Mouse (Mus musculus) natural killer cell, adult 2 months (primary cell): Measurements from ENCODE around the gene Gm35549.
"Not testable (repeated sequence)": the region's sequence is repeated elsewhere in the genome, so short reads cannot be mapped to it uniquely, and the experiment has no call there.

ENCODE experiments used
- DNase-seq, 2 experiments: peaks; one replicate each; pipeline ENCODE4 v3.0.0; 2022; ENCODE audit warnings: low spot score in 2 of 2

Gm35549 gene

DNA sequence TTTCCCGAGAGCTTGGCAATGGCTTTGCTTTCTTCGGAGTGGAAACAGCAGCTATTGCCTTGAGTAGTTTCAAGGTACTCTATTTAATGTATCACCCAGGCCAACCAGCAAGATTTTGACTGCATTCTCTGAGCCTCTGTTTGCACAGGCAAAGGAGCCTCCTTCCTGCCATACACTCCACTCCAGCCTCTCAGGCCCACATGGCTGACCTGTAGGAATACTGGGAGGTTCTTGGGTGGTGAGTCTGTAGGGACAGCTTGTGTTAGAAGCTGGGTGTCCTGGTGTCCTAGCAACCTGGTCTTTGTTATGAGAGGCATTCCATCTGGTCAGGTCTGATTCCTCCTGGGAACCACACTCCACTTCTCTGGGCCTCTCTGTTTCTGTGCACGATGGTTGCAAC lies at the start of gene Gm35549:
Gene Gm35549, minus strand, starts transcription at position 276 of the 400 bp plus-strand sequence.
- DNase-seq, result no peak

DNA sequence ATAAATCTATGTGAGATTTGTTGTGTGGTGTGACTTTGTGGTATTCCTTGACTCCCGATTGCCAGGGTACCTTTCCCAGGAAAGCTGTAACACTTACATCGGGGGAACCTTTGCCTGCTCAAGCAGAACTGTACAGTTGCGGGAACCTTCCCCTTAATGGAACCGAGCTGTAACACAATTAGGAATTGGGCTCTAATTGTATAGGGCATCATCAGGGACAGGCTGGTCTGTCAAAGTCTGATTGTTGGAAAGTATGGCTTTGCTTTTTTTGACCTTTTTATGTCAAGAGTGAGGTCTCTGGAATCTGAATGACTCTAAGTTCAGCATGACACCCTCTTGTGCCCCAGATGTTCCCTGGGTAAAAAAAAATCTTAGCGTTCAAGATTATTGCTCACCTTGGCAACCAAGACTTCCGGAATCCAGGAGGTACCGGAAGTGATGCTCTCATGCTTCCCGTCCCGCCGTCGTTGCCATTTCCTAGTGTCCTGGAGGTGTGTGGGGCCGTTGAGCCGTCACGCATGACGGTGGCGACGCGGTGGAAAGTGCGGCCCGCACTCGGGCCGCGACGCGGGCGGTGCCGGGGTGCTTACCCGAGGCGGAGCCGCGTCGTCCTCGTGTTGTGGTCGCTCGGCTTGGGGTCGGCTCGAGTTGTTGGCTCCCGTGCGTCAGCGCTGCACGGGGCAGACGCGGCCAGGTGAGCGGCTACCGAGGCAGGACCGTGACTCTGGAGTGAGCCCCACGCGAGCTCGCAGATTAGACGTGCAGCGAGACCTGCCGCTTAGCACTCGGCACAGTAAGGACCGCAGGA lies 42.7 kb upstream of the Gm35549 start:
- DNase-seq, result peak; percentile 57 to 64

DNA sequence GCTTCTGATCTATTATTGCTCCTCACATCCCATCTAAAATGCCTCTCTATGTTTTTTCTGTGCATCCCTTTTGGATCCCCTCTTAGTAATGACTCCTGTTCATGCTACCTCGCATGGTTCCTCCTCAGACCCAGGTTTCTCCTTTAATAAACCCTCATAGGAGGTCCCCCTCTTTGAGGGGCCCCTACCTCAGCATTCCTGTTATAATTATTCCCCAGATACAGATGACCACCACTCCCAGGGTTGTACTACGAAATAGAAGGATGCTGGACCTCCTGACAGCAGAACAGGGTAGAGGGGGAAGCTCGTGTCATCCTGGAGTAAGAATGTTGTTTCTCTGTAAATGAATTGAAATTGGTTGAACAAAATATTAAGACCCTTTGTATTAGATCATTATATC lies 41.5 kb upstream of the Gm35549 start, which contains the start of gene Zkscan7:
Gene Zkscan7, plus strand, starts transcription at position 301 of the 400 bp plus-strand sequence.
- DNase-seq, result no peak

DNA sequence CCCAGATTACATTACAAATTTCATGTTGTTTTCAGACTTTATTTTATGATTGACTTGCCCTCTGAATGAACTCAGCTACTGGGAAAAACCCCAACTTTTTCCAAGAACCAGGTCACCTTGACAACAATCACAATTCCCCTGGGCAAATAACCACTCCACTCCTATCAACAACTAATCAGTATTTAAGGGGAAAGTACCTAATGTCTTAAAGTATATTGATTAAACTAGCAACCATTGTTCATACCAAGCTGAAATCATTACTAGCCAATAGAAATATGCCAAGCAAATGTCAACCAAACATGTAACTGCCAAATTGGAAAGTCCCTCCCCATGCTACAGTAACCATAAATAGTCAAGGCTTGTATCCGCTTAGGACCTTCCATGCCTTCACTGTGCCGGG lies 31.3 kb upstream of the Gm35549 start:
- no peak for DNase-seq

DNA sequence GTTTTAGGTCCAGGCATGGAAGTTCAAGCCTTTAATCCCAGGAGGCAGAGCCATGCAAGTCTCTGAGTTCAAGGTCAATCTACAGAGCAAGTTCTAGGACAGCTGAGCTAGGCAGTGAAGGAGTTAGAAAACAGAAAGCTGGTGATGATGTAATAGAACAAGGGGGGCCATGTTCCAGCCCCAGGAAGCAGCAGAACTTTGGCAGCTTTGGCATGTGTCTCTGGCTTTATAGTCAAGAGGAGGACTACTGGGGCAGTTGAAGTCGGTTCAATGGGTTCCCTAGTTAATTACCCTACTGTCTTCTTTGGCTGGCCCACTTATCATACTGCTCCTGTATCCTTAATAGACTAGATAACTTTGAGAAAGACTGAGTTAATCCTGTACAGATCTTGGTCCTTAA lies 30.8 kb upstream of the Gm35549 start:
- DNase-seq, result no peak

DNA sequence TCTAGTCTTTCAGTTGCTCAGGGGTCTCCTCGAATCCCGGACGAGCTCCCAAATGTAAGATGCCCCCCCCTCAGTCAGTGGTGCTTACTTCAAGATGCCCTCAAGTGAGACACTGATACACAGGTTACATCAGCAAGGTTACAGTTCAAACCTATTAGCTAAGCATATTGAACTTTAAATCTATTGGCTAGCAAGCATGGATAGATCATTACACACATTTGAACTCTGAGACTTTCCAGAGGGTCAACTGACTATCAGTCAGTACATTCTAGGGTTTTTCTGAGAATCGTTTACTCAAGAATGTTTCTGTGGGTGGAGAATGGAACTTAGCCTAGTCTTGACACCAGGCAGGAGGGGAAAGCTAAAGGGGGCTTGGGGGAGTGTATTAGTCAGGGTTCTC lies 28.8 kb upstream of the Gm35549 start:
- DNase-seq, result no peak

DNA sequence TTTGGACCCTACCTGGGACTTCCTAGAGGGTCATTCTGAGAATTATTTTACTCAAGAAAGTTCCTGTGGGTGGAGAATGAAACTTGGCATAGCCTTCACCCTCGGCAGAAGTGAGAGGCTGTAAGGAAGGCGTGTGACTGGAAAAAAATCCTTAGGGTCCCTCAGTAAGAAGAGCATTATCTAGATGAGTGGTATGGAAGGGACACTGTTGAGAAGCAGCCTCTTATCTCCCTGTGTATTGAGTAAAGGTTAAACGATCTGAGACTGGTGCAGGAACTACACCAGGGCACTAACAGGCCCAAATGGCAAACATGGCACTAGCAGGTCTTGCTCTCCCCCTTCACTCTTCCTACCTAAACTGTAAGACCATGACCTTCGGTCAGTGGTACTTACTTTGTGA lies 22.4 kb upstream of the Gm35549 start:
- DNase-seq, result no peak

DNA sequence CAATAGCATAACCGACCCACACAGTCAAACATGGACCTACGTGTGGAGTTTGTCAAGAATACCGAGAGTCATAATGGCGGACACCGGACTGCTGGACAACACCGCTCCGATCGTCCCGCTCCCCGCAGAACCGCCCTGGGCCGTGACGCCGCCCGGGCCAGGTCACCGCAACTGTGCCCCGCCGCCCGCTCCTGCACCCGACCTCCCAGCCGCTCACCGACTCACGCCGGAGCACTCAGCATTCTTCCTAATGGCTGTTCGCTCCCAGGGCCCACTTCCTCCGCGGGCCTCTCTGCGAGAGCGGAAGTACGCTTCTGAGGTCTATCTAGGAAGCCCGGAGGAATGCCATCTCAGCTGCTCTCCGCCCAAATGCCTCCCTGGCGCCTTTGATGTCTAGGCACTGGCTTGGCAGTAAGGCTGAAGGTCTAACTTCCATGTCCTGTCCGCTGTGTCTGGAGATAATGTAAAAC lies 21.9 kb upstream of the Gm35549 start, which contains the start of gene Zfp445:
Gene Zfp445, minus strand, starts transcription at position 310 of the 470 bp plus-strand sequence.
- DNase-seq, result peak; percentile 80 to 83

DNA sequence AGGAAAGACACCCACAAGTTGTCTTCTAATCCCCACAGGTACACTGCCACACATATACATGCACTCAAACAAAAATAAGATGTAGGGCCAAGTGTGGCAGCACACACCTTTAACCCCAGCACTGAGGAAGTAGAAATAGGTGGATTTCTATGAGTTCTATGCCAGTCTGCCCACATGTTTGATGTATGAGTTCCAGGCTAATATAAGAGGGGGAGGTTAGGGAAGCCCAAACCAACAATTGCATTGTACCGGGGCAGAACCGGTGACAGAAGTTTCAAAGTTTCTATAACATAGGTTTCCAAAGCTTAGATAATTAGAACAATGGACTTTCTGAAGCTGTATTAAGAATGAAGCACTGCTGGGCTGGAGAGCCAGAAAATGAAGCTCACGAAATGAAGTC lies 21.0 kb upstream of the Gm35549 start:
- no peak for DNase-seq

DNA sequence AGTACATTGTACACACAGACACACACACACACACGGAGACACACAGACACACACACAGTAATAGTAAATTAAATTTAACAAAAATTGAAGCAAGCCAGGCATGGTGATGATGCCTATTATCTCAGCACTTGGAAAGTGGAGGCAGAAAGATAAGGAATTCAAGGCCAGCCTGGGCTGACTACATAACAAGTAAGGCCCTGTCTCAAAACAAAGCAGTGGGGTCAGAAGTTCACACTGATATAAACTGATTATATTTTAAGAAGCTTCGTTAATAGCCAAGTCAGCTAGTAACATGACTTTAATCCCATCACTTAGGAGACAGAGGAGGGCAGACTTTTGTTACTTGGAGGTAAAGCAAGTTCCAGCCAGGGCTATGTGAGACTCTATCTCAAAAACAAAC lies 19.9 kb upstream of the Gm35549 start:
- DNase-seq, result no peak

DNA sequence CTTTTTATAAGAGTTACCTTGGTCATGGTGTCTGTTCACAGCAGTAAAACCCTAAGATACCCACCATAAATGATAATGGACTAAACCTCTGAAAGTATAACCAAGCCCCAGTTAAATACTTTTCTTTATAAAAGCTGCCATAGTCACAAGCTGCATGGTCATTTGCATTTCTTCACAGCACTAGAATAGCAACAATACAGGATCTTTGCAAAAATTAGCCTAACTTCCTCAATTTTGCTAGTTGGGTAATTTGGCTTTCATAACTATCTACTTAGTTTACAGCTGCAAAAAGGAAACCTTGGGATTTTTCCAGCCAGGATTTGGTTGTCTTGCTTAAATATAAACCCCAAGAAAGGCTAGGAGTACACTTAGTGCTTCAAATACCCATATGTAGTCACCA lies 16.9 kb upstream of the Gm35549 start:
- DNase-seq, result no peak

DNA sequence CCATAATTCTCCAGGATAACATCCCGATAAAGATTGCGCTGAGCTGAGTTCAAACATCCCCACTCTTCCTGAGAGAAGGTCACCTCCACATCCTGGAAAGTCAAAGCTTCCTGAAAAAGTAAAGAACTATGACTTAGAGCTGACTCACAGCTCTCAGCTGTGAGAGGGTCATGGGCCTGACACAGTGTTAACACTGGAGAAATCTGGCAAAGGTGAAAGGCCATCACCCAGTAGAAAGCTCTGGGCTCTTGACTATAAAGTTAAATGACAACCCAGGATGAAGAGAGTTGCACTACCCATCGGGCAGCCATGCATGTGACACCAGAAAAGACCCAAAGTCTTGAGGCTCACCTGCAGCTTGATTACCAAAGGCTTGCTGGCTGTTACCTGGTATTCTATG lies 12.9 kb upstream of the Gm35549 start:
- no peak for DNase-seq

DNA sequence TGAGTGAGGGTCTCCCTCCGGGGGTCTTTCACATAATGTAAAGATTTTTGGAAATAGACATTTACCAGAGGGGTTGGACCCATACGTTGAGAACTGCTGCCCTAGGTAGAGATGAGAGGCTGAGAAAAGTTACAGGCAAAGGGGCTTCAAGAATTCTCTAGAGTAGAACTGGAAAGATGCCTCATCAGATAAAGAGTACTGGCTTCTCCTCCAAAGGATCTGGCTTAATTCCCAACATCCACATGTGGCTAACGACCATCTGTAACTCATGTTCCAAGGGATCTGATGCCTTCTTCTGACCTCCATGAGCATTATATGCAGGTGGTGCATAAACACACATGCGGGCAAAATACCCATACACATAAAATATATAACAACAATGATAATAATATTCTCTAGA lies 11.8 kb upstream of the Gm35549 start:
- no peak for DNase-seq

DNA sequence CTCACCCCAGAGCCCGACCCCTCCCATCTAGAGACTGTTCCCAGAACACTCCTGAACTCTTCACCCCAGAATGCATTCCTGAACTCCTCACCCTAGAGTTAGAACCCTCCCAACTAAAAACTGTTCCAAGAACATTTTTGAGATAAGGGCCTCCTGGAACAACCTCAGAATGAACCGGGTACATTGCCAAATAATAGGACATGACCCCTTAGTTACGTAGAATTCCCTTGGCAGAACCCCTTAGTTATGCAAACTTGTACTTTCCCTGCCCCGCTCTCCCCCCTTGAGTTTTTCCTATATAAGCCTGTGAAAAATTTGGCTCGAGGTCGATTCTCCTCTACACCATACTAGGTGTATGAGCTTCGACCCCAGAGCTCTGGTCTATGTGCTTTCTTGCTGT lies 11.3 kb upstream of the Gm35549 start:
- not testable (repeated sequence) for DNase-seq

DNA sequence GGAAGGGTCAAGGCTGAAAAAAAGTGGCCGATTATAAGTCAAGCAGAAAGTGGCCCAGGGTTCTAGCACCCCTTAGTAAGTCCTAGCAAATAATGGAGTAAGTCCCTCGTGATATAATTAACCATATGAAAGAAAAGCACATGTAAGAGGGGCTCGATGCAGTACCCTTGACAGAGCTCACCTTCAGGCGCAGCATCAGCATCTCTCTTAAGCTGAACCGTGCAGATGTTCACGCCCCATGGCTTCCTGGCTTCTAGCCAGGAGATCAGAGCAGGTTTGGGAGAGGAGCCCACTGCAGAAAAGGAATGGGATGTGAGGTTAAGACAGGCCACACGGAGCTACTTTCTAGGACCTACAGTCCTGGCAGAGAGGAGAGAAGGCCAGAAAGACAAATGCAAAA lies 10.7 kb upstream of the Gm35549 start:
- no peak for DNase-seq

DNA sequence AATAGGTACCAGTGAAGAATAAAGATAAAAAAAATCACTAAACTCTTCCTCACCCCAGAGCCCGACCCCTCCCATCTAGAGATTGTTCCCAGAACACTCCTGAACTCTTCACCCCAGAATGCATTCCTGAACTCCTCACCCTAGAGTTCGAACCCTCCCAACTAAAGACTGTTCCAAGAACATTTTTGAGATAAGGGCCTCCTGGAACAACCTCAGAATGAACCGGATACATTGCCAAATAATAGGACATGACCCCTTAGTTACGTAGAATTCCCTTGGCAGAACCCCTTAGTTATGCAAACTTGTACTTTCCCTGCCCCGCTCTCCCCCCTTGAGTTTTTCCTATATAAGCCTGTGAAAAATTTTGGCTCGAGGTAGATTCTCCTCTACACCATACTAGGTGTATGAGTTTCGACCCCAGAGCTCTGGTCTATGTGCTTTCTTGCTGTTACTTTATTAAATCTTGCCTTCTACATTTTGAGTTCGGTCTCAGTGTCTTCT lies 4.0 kb upstream of the Gm35549 start:
- not testable (repeated sequence) for DNase-seq

DNA sequence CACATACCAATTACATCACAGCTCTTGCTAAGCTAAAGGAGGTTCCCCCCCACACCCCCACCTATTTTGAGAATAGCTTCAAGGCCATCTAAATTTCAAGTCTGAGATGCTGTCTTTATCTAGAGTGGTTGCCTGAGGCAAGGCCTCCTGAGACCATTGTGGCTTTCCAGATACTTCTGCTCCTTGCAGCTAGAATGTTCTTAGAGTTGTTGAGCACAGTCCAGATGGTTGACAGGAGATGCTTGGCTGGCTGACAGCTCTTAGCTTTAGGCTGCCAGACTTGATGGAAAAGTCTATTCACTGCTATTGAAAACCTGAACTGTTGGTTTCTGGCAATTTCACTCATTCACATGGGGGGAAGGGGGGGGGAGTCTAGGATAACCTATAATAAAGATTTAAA lies 2.3 kb upstream of the Gm35549 start:
- DNase-seq, result no peak

DNA sequence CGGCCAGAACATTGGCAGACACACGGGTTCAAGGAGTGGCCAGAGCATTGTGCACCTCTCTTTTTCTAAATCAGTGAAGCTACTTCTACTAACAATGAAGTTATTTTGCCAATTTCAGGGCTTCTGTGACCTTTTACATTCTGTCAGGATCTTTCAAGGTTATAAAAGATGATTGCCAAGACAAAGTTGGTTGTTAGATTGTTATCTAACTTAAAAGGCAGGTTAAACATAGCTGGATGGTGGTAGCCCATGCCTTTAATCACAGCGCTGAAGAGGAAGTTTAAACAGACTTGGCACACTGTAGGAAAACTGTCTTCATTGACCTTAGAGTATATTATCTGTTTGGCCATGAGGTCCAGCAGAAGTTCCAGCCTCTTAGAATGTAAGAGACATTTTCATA lies 1.8 kb upstream of the Gm35549 start:
- no peak for DNase-seq

DNA sequence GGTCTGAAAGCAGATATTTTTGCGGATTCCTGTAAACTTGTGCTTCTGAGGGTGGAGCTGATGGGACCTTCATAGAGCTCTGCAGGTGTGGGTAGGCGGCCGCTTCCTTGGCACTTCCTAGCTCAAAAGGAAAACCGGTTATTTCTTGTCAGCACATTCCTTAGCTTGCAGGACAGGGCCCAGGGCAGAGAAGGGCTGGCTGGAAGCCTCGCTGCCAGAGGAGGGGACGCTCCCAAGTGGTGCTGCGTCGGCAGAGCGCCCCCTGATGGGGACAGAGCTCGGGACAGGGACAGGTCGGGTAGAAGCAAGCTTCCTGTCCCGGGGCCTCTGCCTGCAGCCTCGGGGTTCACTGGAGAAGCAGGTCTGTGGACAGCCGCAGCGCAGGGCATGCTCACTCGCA lies 6.2 kb downstream of the Gm35549 start:
- no peak for DNase-seq

DNA sequence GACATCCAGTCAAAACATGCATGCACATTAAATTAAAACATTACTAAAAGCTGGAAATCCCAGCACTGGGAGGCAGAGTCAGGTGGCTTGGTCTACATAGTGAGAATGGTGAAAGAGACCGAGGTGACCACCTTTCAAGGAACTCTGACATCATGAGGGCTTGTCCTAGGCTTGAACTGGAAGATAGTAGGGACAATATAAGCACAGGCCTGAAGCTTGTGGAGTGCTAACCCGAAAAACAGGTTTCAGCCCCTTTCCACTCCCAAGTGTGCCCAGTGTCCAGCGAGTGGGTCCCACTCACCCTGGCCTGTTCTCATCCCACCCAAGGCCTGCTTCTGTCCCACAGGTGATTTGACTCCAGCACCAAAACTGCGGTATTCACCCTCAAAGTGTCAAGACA lies 6.6 kb downstream of the Gm35549 start:
- DNase-seq, result no peak

DNA sequence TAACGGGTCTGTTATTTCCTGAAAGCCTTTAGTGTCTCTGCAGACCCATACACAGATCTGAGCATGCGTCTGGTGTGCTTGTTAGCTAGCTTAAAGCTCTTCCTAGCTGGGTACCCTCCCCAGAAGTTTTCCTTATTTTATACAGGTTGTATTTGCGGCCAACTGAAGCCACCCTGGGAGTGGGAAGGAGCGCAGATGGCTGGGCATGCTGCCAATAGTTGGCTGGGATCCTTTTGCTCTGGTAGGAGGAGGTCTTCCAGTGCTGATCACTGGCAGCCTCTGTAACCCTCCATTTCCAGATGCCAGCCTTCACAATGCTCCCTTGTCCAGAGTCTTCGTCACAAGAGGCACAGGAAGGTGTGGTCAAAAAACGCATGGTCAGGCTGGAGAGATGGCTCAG lies 7.0 kb downstream of the Gm35549 start:
- no peak for DNase-seq

DNA sequence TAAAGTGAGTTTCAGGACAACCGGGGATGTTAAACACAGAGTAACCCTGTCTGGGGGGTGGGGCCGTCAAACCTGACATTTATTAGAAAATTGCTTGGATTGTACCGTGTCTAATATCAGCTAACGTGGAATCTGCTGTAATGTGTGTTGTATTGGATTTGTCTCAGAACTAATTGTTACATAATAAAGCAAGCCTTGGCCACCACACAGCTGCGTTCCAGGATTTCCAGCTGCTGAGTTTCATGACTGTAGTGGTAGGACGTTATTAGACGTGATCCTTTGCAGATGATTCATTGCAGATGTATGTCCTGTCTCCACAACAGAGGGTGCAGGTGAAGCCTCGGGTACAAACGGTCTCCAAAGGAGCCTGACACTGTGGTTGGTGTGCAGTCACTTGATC lies 7.7 kb downstream of the Gm35549 start:
- DNase-seq, result no peak

DNA sequence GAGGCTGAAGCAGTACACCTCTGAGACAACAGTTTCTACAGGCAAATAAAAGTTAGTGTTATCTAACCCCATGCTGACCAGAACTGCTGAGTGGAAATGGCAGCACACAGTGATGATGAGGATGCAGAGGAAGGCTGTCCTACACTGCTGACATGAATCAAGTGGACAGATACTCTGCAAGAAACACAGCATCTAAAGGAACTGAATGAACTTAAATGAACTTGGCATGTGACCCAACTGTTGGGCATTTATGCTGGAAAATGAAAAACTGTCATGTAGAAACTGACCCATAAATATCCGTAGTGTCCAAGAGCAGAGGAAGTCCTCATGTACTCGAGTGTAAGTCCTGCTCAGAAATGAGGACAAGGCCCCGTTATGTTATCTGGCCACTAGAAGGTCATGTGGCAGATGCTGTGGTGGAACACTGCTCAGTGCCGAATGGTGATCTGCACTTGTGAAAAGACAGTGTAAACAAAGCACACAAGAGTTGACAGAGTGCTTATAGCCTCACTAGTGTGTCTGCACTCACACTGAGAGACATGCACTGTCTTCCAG lies 13.9 kb downstream of the Gm35549 start:
- DNase-seq, result no peak
